Mouse (Mus musculus): ENCODE data around the gene Dhfr. TPM values are rescaled to one million over a fixed set of nuclear protein-coding genes. Genes with fewer than 3 reads are reported as not detected.
"Not testable (repeated sequence)": the region's sequence is repeated elsewhere in the genome, so short reads cannot be mapped to it uniquely, and the experiment has no call there.

The Dhfr gene
- polyA plus RNA-seq, 1 experiment from 2014 or later, result 5.5 TPM

DNA sequence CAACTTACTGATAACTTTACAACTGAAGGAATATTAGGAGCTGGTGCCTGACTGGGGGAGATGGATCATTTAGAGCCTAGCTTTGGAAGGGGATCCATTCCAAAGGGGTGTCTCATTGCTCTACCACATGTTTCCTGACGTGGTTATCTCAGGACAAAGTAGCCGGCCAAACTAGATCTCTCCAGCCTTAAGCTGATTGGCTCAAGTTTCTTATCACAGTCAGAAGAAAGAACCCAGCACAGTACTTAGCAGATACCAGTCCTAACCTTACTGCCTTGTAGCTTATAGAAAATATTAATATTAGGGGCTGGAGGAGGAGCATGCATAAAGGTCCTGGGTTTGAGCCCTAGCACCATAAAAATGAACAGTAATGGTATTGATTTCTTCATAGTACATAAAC, 7.1 kb downstream of the Dhfr start:
- H3K27ac ChIP-seq (replicated peaks), result no peak overlapping the region
- no peak overlapping the region for H3K4me2 ChIP-seq (replicated peaks; ENCODE audit: low read depth)
- ATAC-seq (ENCODE audit: low FRiP score, low TSS enrichment), result no peak
- no peak for DNase-seq (ENCODE audit: low spot score)
- no peaks in the 10 kb centered on the region for H3K36me3 ChIP-seq (ENCODE audit: control insufficient read depth, insufficient read depth, low read length)
- WGBS, result 71% methylated on average over 2 of the region's 2 CpGs
- H3K4me3 ChIP-seq (ENCODE audit: low read depth, low read length), result no peak overlapping the region
- no peaks in the 10 kb centered on the region for H3K9me3 ChIP-seq (ENCODE audit: control insufficient read depth, low read length)
- H3K9ac ChIP-seq (ENCODE audit: low read length), result no peak overlapping the region
- TF ChIP-seq CTCF (IDR thresholded peaks at IDR 0.05; ENCODE audit: low read depth) (no peak), EP300 (optimal IDR thresholded peaks at IDR 0.05) (no peak)
- no peaks in the 10 kb centered on the region for H3K4me1 ChIP-seq (replicated peaks; ENCODE audit: control insufficient read depth, insufficient read depth)
- no peaks in the 10 kb centered on the region for H3K27me3 ChIP-seq (ENCODE audit: control insufficient read depth, insufficient read depth, low read length)

DNA sequence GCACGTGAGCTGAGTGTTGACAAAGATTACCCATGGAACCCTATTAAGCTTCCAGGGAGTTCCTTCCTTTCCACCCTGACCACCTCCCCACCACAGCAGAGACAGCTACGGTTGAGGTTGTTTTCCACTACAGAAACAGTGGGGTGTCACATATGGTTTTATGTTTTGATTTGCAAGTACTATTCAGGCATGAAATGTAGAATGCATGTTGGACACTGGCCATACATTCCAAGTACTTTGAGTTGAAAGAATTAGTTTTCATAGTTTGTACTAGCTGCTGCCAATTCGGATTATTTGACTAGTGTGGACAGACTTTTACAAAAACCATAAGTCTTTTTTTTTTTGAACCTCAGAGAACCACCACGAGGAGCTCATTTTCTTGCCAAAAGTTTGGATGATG, 10.8 kb downstream of the Dhfr start:
- H3K36me3 ChIP-seq (ENCODE audit: control insufficient read depth, insufficient read depth, low read length), result no peaks in the 10 kb centered on the region
- ATAC-seq (ENCODE audit: low FRiP score, low TSS enrichment) (no peak), DNase-seq (ENCODE audit: low spot score) (no peak)
- no peaks in the 10 kb centered on the region for H3K4me1 ChIP-seq (replicated peaks; ENCODE audit: control insufficient read depth, insufficient read depth)
- no peak overlapping the region for H3K4me3 ChIP-seq (ENCODE audit: low read depth, low read length)
- TF ChIP-seq EP300 (optimal IDR thresholded peaks at IDR 0.05) (no peak), CTCF (IDR thresholded peaks at IDR 0.05; ENCODE audit: low read depth) (no peak)
- no peak overlapping the region for H3K9ac ChIP-seq (ENCODE audit: low read length)
- H3K27ac ChIP-seq (replicated peaks), result no peak overlapping the region
- no peaks in the 10 kb centered on the region for H3K27me3 ChIP-seq (ENCODE audit: control insufficient read depth, insufficient read depth, low read length)
- no peaks in the 10 kb centered on the region for H3K9me3 ChIP-seq (ENCODE audit: control insufficient read depth, low read length)
- H3K4me2 ChIP-seq (replicated peaks; ENCODE audit: low read depth), result no peak overlapping the region
- WGBS, result 53% methylated on average over 4 of the region's 4 CpGs

DNA sequence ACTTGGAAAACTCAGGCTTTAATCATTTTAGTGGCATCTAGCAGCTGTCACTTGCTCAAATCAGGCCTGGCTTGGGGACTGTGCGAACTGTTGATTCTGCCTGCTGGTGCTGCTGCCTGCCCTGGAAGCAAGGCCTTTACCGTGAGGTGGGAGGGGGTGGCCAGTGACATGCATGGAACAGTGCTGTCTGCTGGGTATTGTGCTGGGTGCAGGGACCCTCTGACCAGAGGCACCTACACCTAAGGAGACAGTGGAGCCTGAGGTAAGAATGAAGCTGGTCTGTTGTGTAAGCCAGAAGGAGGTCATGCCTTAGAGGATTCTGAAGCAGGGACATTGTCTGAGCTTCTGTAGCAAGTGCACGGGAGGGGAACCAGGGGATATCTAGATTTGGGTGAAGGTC, 16.3 kb downstream of the Dhfr start:
- no peak overlapping the region for H3K4me2 ChIP-seq (replicated peaks; ENCODE audit: low read depth)

DNA sequence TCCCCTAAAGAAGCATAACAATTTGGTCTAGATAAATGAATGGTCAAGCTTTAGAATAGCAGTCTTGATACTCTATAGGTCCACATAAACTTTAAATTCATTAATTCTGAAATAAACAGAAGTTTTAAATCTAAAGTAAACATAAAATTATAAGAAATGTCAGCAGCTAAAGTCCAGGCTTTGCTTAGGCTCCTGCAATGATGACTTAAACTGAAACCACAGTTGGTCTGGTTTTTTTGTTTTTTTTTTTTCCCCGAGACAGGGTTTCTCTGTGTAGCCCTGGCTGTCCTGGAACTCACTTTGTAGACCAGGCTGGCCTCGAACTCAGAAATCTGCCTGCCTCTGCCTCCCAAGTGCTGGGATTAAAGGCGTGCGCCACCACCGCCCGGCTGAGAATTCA, 16.9 kb downstream of the Dhfr start:
- not testable (repeated sequence) for H3K36me3 ChIP-seq (ENCODE audit: control insufficient read depth, insufficient read depth, low read length); H3K9ac ChIP-seq (ENCODE audit: low read length); H3K9me3 ChIP-seq (ENCODE audit: control insufficient read depth, low read length); H3K4me1 ChIP-seq (replicated peaks; ENCODE audit: control insufficient read depth, insufficient read depth); H3K27ac ChIP-seq (replicated peaks); ATAC-seq (ENCODE audit: low FRiP score, low TSS enrichment); H3K4me2 ChIP-seq (replicated peaks; ENCODE audit: low read depth); DNase-seq (ENCODE audit: low spot score); H3K27me3 ChIP-seq (ENCODE audit: control insufficient read depth, insufficient read depth, low read length); H3K4me3 ChIP-seq (ENCODE audit: low read depth, low read length)
- WGBS, result 94% methylated on average over 6 of the region's 6 CpGs

More for the DNA sequence above, 16.3 kb downstream of the Dhfr start:
- Histone ChIP-seq H3K4me3 (ENCODE audit: low read depth, low read length) (no peak overlapping the region), H3K4me1 (replicated peaks; ENCODE audit: control insufficient read depth, insufficient read depth) (no peaks in the 10 kb centered on the region), H3K36me3 (ENCODE audit: control insufficient read depth, insufficient read depth, low read length) (no peaks in the 10 kb centered on the region), H3K27ac (replicated peaks) (no peak overlapping the region), H3K9ac (ENCODE audit: low read length) (no peak overlapping the region), H3K27me3 (ENCODE audit: control insufficient read depth, insufficient read depth, low read length) (no peaks in the 10 kb centered on the region), H3K9me3 (ENCODE audit: control insufficient read depth, low read length) (no peaks in the 10 kb centered on the region)
- ATAC-seq (ENCODE audit: low FRiP score, low TSS enrichment) (no peak), DNase-seq (ENCODE audit: low spot score) (no peak)
- no peak for TF ChIP-seq CTCF (IDR thresholded peaks at IDR 0.05; ENCODE audit: low read depth)
- no peak for TF ChIP-seq EP300 (optimal IDR thresholded peaks at IDR 0.05)
- 85% methylated on average over 3 of the region's 3 CpGs for WGBS

DNA sequence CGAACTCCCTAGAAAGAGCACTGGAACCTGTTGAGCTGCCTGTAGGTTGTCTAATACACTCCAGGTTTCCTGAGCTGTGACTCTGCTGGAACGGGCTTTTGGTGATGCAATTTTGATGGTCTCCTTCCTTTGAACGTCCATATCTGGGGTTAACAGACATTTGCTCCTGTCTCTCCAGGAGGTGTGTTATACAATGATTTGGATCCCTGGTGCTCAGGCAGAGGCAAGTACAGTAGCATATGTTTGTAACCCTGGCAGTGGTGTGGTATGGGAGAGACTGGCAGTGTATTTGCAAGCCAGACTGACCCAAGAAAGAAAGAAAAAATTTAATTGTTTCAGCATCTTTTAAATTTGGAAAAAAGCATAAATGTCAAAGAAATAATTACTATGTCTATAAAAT, 32.8 kb downstream of the Dhfr start:
- no peak overlapping the region for H3K4me2 ChIP-seq (replicated peaks; ENCODE audit: low read depth)
- no peak overlapping the region for H3K27ac ChIP-seq (replicated peaks)
- no peaks in the 10 kb centered on the region for H3K9me3 ChIP-seq (ENCODE audit: control insufficient read depth, low read length)
- DNase-seq (ENCODE audit: low spot score) (no peak), ATAC-seq (ENCODE audit: low FRiP score, low TSS enrichment) (no peak)
- TF ChIP-seq EP300 (optimal IDR thresholded peaks at IDR 0.05) (no peak), CTCF (IDR thresholded peaks at IDR 0.05; ENCODE audit: low read depth) (no peak)
- no peaks in the 10 kb centered on the region for H3K27me3 ChIP-seq (ENCODE audit: control insufficient read depth, insufficient read depth, low read length)
- H3K4me3 ChIP-seq (ENCODE audit: low read depth, low read length), result no peak overlapping the region
- no peaks in the 10 kb centered on the region for H3K4me1 ChIP-seq (replicated peaks; ENCODE audit: control insufficient read depth, insufficient read depth)
- H3K36me3 ChIP-seq (ENCODE audit: control insufficient read depth, insufficient read depth, low read length), result no peaks in the 10 kb centered on the region
- no peak overlapping the region for H3K9ac ChIP-seq (ENCODE audit: low read length)
- WGBS, result 88% methylated on average over 3 of the region's 3 CpGs

DNA sequence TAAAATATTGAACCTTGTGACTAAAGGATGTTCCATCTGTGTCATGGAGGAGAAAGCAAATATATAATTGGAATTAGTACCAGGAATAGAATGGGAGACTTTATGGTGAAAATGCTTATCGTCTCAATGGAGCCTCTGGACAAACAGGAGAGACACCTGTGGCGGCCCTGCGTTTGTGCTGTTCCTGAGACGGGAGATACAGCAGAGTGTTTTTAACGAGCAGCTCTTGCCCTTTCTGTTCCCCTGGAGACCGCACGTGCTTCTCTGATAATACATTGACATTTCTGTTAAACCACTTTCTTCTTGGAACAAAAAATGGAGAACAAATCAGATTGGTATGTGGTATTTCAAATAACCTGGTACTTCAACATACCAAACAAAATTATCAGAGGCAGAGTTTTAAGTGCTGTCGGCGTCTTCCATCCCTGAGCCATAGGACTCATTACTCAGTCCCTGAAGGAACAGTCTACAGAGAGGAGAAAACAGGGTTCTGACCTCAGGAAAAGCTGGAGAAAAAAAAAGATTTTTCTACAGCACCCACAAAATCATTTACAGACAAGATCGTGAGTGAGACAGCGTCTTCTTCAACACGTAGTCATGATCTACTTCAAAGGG, 38.6 kb downstream of the Dhfr start:
- no peak overlapping the region for H3K27ac ChIP-seq (replicated peaks)
- TF ChIP-seq EP300 (optimal IDR thresholded peaks at IDR 0.05), result no peak
- no peak for TF ChIP-seq CTCF (IDR thresholded peaks at IDR 0.05; ENCODE audit: low read depth)
- no peaks in the 10 kb centered on the region for H3K4me1 ChIP-seq (replicated peaks; ENCODE audit: control insufficient read depth, insufficient read depth)
- WGBS, result 64% methylated on average over 12 of the region's 12 CpGs
- ATAC-seq (ENCODE audit: low FRiP score, low TSS enrichment) (no peak), DNase-seq (ENCODE audit: low spot score) (no peak)
- H3K4me3 ChIP-seq (ENCODE audit: low read depth, low read length), result no peak overlapping the region
- no peaks in the 10 kb centered on the region for H3K36me3 ChIP-seq (ENCODE audit: control insufficient read depth, insufficient read depth, low read length)
- no peak overlapping the region for H3K4me2 ChIP-seq (replicated peaks; ENCODE audit: low read depth)
- no peaks in the 10 kb centered on the region for H3K27me3 ChIP-seq (ENCODE audit: control insufficient read depth, insufficient read depth, low read length)
- H3K9ac ChIP-seq (ENCODE audit: low read length), result no peak overlapping the region
- H3K9me3 ChIP-seq (ENCODE audit: control insufficient read depth, low read length), result no peaks in the 10 kb centered on the region

Measured in stomach, postnatal 0 days (tissue).